Mouse (Mus musculus): ENCODE measurements around the gene Ier5l.

Ier5l gene

GRCm38 (mm10) chr2:30441518-30442497, 32.2 kb downstream of the Ier5l start:
- in situ Hi-C loops (cut with MboI; ENCODE audit: low sequenced_read_pairs): no loop called here

- in situ Hi-C loops (cut with MboI; ENCODE audit: low sequenced_read_pairs): no loop called here
These were observed 33.1 kb downstream of the Ier5l start for GRCm38 (mm10) chr2:30440701-30441517.

GRCm38 (mm10) chr2:30440211-30440700, 33.8 kb downstream of the Ier5l start:
- in situ Hi-C loops (cut with MboI; ENCODE audit: low sequenced_read_pairs): no loop called here

- in situ Hi-C loops (cut with MboI; ENCODE audit: low sequenced_read_pairs): loop anchor here (10.0 kb wide), 2 partner anchors 355 to 505 kb away; no protein-coding TSS in a partner anchor
These were observed 34.4 kb downstream of the Ier5l start for GRCm38 (mm10) chr2:30439631-30440030.

- in situ Hi-C loops (cut with MboI; ENCODE audit: low sequenced_read_pairs): loop anchor here (10.0 kb wide), 2 partner anchors 357 to 507 kb away; no protein-coding TSS in a partner anchor
These were observed 36.2 kb downstream of the Ier5l start for GRCm38 (mm10) chr2:30437791-30438190.

GRCm38 (mm10) chr2:30436809-30437208, 37.2 kb downstream of the Ier5l start:
- in situ Hi-C loops (cut with MboI; ENCODE audit: low sequenced_read_pairs): loop anchor here (10.0 kb wide), 2 partner anchors 358 to 508 kb away; no protein-coding TSS in a partner anchor

GRCm38 (mm10) chr2:30436156-30436545, 37.9 kb downstream of the Ier5l start:
- in situ Hi-C loops (cut with MboI; ENCODE audit: low sequenced_read_pairs): loop anchor here (10.0 kb wide), 2 partner anchors 359 to 509 kb away; no protein-coding TSS in a partner anchor

- in situ Hi-C loops (cut with MboI; ENCODE audit: low sequenced_read_pairs): loop anchor here (10.0 kb wide), 2 partner anchors 359 to 509 kb away; no protein-coding TSS in a partner anchor
These were observed 38.5 kb downstream of the Ier5l start for GRCm38 (mm10) chr2:30435326-30436155.

- in situ Hi-C loops (cut with MboI; ENCODE audit: low sequenced_read_pairs): no loop called here
These were observed 44.9 kb downstream of the Ier5l start for GRCm38 (mm10) chr2:30429156-30429555.

All from CH12F3 (cell line).